Mouse (Mus musculus) myocyte (in vitro differentiated cells): ENCODE data around the gene Trim41. TPM values are rescaled to one million over a fixed set of nuclear protein-coding genes. Genes with fewer than 3 reads are reported as not detected.
A peak's percentile ranks its signal among the peaks of the same experiment; 100 is the strongest.

Experiments
- H3K27me3 ChIP-seq: one replicate; pipeline ENCODE4 v1.6.1; 2011; ENCODE audit not compliant: control insufficient read depth, insufficient read depth, insufficient read length
- H3K36me3 ChIP-seq: one replicate; pipeline ENCODE4 v1.6.1; 2011; ENCODE audit not compliant: control insufficient read depth, insufficient read depth
- H3K4me2 ChIP-seq: one replicate; pipeline ENCODE4 v1.6.1; 2011; ENCODE audit warnings: low read depth, control low read depth
- H3K4me3 ChIP-seq: one replicate; pipeline ENCODE4 v1.5.1; 2011; ENCODE audit warnings: mild to moderate bottlenecking, control low read depth, moderate library complexity
- H3K79me2 ChIP-seq: one replicate; pipeline ENCODE4 v1.6.1; 2011; ENCODE audit not compliant: control insufficient read depth, insufficient read depth
- H3ac ChIP-seq: one replicate; pipeline ENCODE4 v1.6.1; 2011; ENCODE audit not compliant: control insufficient read depth, insufficient read length
- CEBPB ChIP-seq: IDR thresholded peaks from 2 replicates; pipeline ENCODE4 v1.6.1; 2011; ENCODE audit warnings: mild to moderate bottlenecking, moderate library complexity; ENCODE audit not compliant: poor library complexity, insufficient read depth, severe bottlenecking
- E2F4 ChIP-seq: IDR thresholded peaks from one replicate; pipeline ENCODE4 v1.6.1; 2011; ENCODE audit warnings: mild to moderate bottlenecking, control low read depth, moderate library complexity; ENCODE audit not compliant: insufficient read depth
- MAX ChIP-seq: IDR thresholded peaks from one replicate; pipeline ENCODE4 v1.6.1; 2011; ENCODE audit warnings: low read depth, mild to moderate bottlenecking, control low read depth
- MYOD1 ChIP-seq, 3 experiments: IDR thresholded peaks; one replicate each; pipeline ENCODE4 v1.6.1; 2011; ENCODE audit warnings: control low read depth in 2 of 3, low read depth in 2 of 3, mild to moderate bottlenecking in 2 of 3, moderate library complexity in 1 of 3; ENCODE audit not compliant: insufficient read length in 2 of 3, control insufficient read depth in 1 of 3
- MYOG ChIP-seq, 3 experiments: IDR thresholded peaks; one replicate each; pipeline ENCODE4 v1.6.1; 2011; ENCODE audit warnings: control low read depth in 2 of 3, low read depth in 2 of 3, mild to moderate bottlenecking in 2 of 3; ENCODE audit not compliant: insufficient read length in 2 of 3, control insufficient read depth in 1 of 3, insufficient read depth in 1 of 3
- POLR2A ChIP-seq: IDR thresholded peaks from one replicate; pipeline ENCODE4 v1.6.1; 2011; ENCODE audit warnings: low read depth, mild to moderate bottlenecking, control low read depth, moderate library complexity; ENCODE audit not compliant: insufficient read length
- POLR2AphosphoS2 ChIP-seq: IDR thresholded peaks from one replicate; pipeline ENCODE4 v1.6.1; 2011; ENCODE audit warnings: low read depth, control low read depth; ENCODE audit not compliant: insufficient read length
- REST ChIP-seq: IDR thresholded peaks from one replicate; pipeline ENCODE4 v1.6.1; 2011; ENCODE audit warnings: mild to moderate bottlenecking, control low read depth, moderate library complexity; ENCODE audit not compliant: insufficient read depth, insufficient read length
- SRF ChIP-seq: IDR thresholded peaks from one replicate; pipeline ENCODE4 v1.6.1; 2011; ENCODE audit warnings: low read depth; ENCODE audit not compliant: control insufficient read depth, insufficient read length
- TCF12 ChIP-seq: IDR thresholded peaks from one replicate; pipeline ENCODE4 v1.6.1; 2011; ENCODE audit warnings: mild to moderate bottlenecking, control low read depth; ENCODE audit not compliant: poor library complexity, insufficient read depth, severe bottlenecking
- TCF3 ChIP-seq: IDR thresholded peaks from one replicate; pipeline ENCODE4 v1.6.1; 2011; ENCODE audit warnings: low read depth, control low read depth; ENCODE audit not compliant: insufficient read length
- USF1 ChIP-seq: IDR thresholded peaks from one replicate; pipeline ENCODE4 v1.6.1; 2011; ENCODE audit warnings: low read depth, mild to moderate bottlenecking, control low read depth, moderate library complexity
- polyA plus RNA-seq: library from polyadenylated mRNA; unstranded; fragments of >200 nt; fragmentation: generic; extraction: Trizol; gene quantifications from one replicate; pipeline ENCODE4 v1.2.1, GENCODE M21; 2012; ENCODE audit warnings: missing spikeins

Gene Trim41
- polyA plus RNA-seq, 1 experiment = 31.3 TPM

DNA sequence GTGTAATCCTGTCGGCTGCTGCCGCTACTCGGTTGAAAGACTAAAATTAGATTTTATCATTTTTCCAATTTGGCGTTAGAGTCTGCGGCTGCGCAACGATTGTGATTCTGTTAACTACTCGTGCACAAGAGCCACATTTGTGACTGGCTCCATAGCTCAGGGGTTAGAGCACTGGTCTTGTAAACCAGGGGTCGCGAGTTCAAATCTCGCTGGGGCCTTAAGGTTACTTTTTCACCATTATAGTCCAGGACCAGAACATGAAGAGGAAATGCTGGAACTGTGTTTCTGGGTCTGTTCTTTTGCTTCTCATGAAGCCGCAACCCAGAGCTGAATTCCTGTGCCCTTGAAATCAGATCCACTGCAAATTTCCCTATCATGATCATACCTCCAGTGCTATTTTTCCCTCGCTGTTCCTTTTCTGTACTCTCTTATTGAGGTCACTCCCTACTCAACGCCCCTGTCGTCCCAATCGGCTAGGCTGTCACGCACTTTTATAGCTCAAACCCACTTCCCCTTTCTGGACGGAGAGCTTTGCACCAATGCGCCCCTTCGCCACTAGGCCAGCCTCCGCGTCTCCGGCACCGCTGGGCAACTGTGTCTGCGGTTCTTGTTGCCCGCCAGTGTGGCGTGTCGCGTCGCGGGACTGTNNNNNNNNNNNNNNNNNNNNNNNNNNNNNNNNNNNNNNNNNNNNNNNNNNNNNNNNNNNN, 36.5 kb upstream of the Trim41 start:
- Histone ChIP-seq H3K36me3 (no peaks in the 10 kb centered on the region), H3K79me2 (no peaks in the 10 kb centered on the region), H3ac (peak overlapping the region; percentile 8), H3K27me3 (no peaks in the 10 kb centered on the region), H3K4me2 (peak overlapping the region; percentile 93), H3K4me3 (peak overlapping the region; percentile 53)
- TF ChIP-seq TCF3 (no peak), E2F4 (peak; percentile 36)

- Histone ChIP-seq H3K36me3 (no peaks in the 10 kb centered on the region), H3ac (no peak overlapping the region), H3K27me3 (no peaks in the 10 kb centered on the region), H3K4me3 (peak overlapping the region; percentile 53), H3K79me2 (no peaks in the 10 kb centered on the region), H3K4me2 (peak overlapping the region; percentile 93)
- TF ChIP-seq POLR2AphosphoS2 (no peak), USF1 (no peak), TCF12 (no peak), SRF (no peak), MAX (no peak)
These were observed 35.7 kb upstream of the Trim41 start for GRCm38 (mm10) chr11:48852624-48853473.

DNA sequence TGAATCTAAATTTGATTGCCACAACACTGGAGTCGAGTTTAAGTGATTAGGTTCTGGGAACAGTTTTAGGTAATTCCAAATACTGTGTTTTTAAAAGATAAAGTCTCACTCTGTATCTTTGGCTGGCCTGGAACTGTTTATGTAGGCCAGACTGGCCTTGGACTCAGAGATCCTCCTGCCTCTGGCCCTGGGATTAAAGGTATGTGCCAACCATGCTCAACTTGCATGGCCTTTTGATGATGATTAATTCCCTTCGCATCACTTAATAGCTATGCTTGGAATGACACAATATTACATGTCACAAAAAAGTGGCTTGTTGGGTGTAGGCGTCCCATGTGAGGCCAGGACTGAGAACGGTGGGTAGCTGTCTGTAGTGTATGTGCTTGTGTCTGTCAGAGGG, 35.0 kb upstream of the Trim41 start:
- H3K27me3 ChIP-seq = no peaks in the 10 kb centered on the region
- no peaks in the 10 kb centered on the region for H3K36me3 ChIP-seq
- H3K4me3 ChIP-seq = peak overlapping the region; percentile 53
- no peaks in the 10 kb centered on the region for H3K79me2 ChIP-seq
- H3K4me2 ChIP-seq = peak overlapping the region; percentile 93
- no peak overlapping the region for H3ac ChIP-seq
- TF ChIP-seq CEBPB = no peak
- no peak for TF ChIP-seq E2F4
- TF ChIP-seq MAX = no peak
- TF ChIP-seq TCF3 = no peak
- no peak for TF ChIP-seq SRF
- no peak for TF ChIP-seq MYOG (IDR thresholded peaks at IDR 0.05; ENCODE audit: control insufficient read depth in 1 of 3, insufficient read depth in 1 of 3, insufficient read length in 2 of 3, low read depth in 2 of 3)
- TF ChIP-seq USF1 = no peak
- TF ChIP-seq REST = no peak
- TF ChIP-seq POLR2A = no peak
- no peak for TF ChIP-seq TCF12
- TF ChIP-seq POLR2AphosphoS2 = no peak
- no peak for TF ChIP-seq MYOD1 (IDR thresholded peaks at IDR 0.05; ENCODE audit: control insufficient read depth in 1 of 3, insufficient read length in 2 of 3, low read depth in 2 of 3)

DNA sequence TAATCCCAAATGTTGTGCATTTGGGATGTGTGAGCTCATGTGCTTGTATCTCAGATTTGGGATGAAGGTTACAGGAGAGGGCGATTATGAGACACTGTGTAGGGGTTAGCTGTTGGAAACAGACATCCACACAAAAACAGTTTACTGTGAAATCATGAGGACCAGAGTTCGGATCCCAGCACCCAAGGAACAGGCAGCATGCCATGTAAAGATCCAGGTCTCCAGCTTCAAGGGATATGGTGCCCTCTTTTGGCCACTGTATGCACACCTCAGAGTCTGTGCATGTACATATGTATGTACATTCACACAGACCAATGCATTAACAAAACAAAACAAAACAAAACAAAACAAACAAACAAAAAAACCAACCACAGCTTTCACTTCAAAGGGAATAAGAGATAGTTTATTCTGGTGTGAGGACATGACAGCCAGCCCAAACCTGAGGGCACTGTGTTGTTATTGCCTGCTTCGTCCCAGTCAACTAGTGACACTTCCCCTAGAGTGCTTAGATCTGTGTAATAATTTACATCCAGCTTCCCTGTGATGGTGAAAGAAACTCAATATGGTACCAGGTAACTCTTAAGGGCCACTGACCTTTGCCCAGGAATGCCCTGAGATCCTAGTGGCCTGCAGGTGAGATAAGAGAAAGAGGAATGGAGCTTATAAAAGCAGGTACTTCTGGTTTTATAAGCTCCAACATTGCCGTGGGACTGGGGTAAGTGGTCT, 34.3 kb upstream of the Trim41 start:
- Histone ChIP-seq H3K79me2 (no peaks in the 10 kb centered on the region), H3K27me3 (no peaks in the 10 kb centered on the region), H3K4me3 (no peak overlapping the region), H3K4me2 (no peak overlapping the region), H3ac (no peak overlapping the region), H3K36me3 (no peaks in the 10 kb centered on the region)
- TF ChIP-seq CEBPB (no peak), SRF (no peak), TCF3 (no peak), MYOD1 (IDR thresholded peaks at IDR 0.05; ENCODE audit: control insufficient read depth in 1 of 3, insufficient read length in 2 of 3, low read depth in 2 of 3) (no peak), USF1 (no peak), POLR2A (no peak), TCF12 (no peak), E2F4 (no peak), MYOG (IDR thresholded peaks at IDR 0.05; ENCODE audit: control insufficient read depth in 1 of 3, insufficient read depth in 1 of 3, insufficient read length in 2 of 3, low read depth in 2 of 3) (no peak), MAX (no peak), POLR2AphosphoS2 (no peak), REST (no peak)
